Mouse (Mus musculus): Measurements from ENCODE around the gene Klf3. TPM values are rescaled to one million over a fixed set of nuclear protein-coding genes. Genes with fewer than 3 reads are reported as not detected.

Klf3 gene
- polyA plus RNA-seq, 1 experiment from 2014 or later: 66.9 TPM

- no peak overlapping the region for H3K27ac ChIP-seq (ENCODE audit: poor library complexity, severe bottlenecking)
- no peaks in the 10 kb centered on the region for H3K27me3 ChIP-seq (replicated peaks)
- 94% methylated on average over 10 of the region's 10 CpGs for WGBS
- H3K4me3 ChIP-seq: no peak overlapping the region
- H3K9ac ChIP-seq: no peak overlapping the region
- H3K4me2 ChIP-seq: no peak overlapping the region
- H3K9me3 ChIP-seq (replicated peaks): no peaks in the 10 kb centered on the region
- H3K4me1 ChIP-seq (replicated peaks): peaks cover 25% of the 10 kb centered on the region
- H3K36me3 ChIP-seq: peaks cover 89% of the 10 kb centered on the region
- ATAC-seq (ENCODE audit: insufficient number of reproducible peaks, low FRiP score): no peak
These were observed 16.9 kb downstream of the Klf3 start for GRCm38 (mm10) chr5:64820138-64820537.

DNA sequence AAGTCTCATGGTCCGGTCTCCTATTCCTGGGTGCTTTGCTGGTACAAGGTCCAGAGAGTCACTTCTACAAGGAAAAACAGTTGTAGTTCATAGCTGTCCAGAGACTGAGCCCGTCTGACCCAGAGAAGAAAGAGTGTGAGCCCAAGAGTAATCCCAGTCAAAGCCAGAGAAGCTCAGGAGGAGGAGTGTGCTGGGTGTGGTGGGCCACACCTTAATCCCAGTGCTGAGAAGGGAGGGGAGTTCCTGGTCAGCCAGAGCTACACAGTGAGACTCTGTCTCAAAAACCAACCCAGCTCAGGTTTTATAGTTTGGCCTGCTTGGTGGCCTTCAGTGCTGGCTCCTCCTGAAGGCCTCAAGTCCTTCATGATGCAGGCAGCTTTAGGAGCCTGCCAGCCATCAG is 18.1 kb downstream of the Klf3 start:
- WGBS: 86% methylated on average over 2 of the region's 2 CpGs
- Histone ChIP-seq H3K4me3 (no peak overlapping the region), H3K36me3 (peaks cover 89% of the 10 kb centered on the region), H3K4me2 (no peak overlapping the region), H3K9me3 (replicated peaks) (no peaks in the 10 kb centered on the region), H3K27me3 (replicated peaks) (no peaks in the 10 kb centered on the region), H3K9ac (no peak overlapping the region), H3K4me1 (replicated peaks) (peaks cover 13% of the 10 kb centered on the region), H3K27ac (ENCODE audit: poor library complexity, severe bottlenecking) (no peak overlapping the region)
- ATAC-seq (ENCODE audit: insufficient number of reproducible peaks, low FRiP score): no peak

- peaks cover 7% of the 10 kb centered on the region for H3K4me1 ChIP-seq (replicated peaks)
- peaks cover 91% of the 10 kb centered on the region for H3K36me3 ChIP-seq
- no peak overlapping the region for H3K4me2 ChIP-seq
- no peaks in the 10 kb centered on the region for H3K9me3 ChIP-seq (replicated peaks)
- WGBS: 93% methylated on average over 24 of the region's 24 CpGs
- no peak overlapping the region for H3K27ac ChIP-seq (ENCODE audit: poor library complexity, severe bottlenecking)
- H3K9ac ChIP-seq: no peak overlapping the region
- no peaks in the 10 kb centered on the region for H3K27me3 ChIP-seq (replicated peaks)
- H3K4me3 ChIP-seq: no peak overlapping the region
- no peak for ATAC-seq (ENCODE audit: insufficient number of reproducible peaks, low FRiP score)
These were observed 18.8 kb downstream of the Klf3 start for GRCm38 (mm10) chr5:64821964-64822363.

- Histone ChIP-seq H3K4me3 (no peak overlapping the region), H3K27ac (ENCODE audit: poor library complexity, severe bottlenecking) (no peak overlapping the region), H3K4me2 (no peak overlapping the region), H3K36me3 (peaks cover 93% of the 10 kb centered on the region), H3K9ac (no peak overlapping the region), H3K27me3 (replicated peaks) (no peaks in the 10 kb centered on the region), H3K4me1 (replicated peaks) (0 out of 2 replicates have a peak, but pooled peaks cover 2% of the 10 kb centered on the region), H3K9me3 (replicated peaks) (no peaks in the 10 kb centered on the region)
- ATAC-seq (ENCODE audit: insufficient number of reproducible peaks, low FRiP score): no peak
- 97% methylated on average over 11 of the region's 11 CpGs for WGBS
These were observed 20.2 kb downstream of the Klf3 start for GRCm38 (mm10) chr5:64823431-64823830.

DNA sequence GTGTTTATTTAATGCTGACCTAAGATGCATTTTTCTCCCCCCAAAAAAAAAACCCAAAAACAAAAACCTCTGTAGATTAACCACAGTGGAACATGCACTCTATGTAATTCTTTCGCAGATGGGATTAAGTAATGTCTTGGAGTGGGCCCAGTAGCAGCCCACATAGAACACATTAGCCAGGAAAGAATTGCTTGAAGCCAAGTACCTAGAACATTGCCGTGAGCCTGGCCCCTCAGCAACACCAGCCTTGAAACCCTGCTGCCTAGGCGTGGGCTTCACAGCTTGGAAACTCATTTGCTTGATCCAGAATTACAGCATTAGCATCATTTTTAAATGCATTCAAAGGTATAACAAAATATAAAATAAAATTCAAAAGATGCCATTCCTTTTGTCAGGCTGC is 21.6 kb downstream of the Klf3 start:
- Histone ChIP-seq H3K9ac (no peak overlapping the region), H3K27ac (ENCODE audit: poor library complexity, severe bottlenecking) (no peak overlapping the region), H3K4me3 (no peak overlapping the region), H3K9me3 (replicated peaks) (no peaks in the 10 kb centered on the region), H3K36me3 (peaks cover 95% of the 10 kb centered on the region), H3K4me2 (no peak overlapping the region), H3K4me1 (replicated peaks) (no peaks in the 10 kb centered on the region), H3K27me3 (replicated peaks) (no peaks in the 10 kb centered on the region)
- WGBS: 94% methylated on average over 3 of the region's 3 CpGs
- ATAC-seq (ENCODE audit: insufficient number of reproducible peaks, low FRiP score): no peak

DNA sequence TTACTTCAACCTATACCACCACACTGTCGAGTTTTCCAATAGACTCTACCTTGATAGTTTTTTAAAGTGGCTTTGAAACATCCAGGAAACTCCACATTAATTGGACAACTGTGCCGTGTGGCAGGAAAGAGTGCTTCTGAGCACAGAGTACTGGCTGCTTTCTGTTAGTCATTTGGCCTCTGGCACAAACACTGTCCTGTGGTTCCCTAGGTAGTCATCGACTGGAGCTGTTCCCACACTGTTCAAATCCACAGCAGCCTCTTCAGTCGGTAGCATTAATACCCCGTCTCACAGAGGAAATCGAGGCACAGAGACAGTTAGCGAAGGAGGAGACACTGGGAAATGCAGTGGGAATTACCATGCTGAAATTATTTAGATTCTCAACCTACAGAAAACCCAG is 22.3 kb downstream of the Klf3 start:
- H3K9ac ChIP-seq: no peak overlapping the region
- no peak overlapping the region for H3K4me3 ChIP-seq
- H3K27ac ChIP-seq (ENCODE audit: poor library complexity, severe bottlenecking): no peak overlapping the region
- H3K4me2 ChIP-seq: no peak overlapping the region
- H3K4me1 ChIP-seq (replicated peaks): no peaks in the 10 kb centered on the region
- H3K36me3 ChIP-seq: peaks cover 95% of the 10 kb centered on the region
- H3K27me3 ChIP-seq (replicated peaks): no peaks in the 10 kb centered on the region
- ATAC-seq (ENCODE audit: insufficient number of reproducible peaks, low FRiP score): no peak
- H3K9me3 ChIP-seq (replicated peaks): no peaks in the 10 kb centered on the region
- 90% methylated on average over 7 of the region's 7 CpGs for WGBS

GRCm38 (mm10) chr5:64827151-64827550 is 24.0 kb downstream of the Klf3 start:
- Histone ChIP-seq H3K4me2 (no peak overlapping the region), H3K27me3 (replicated peaks) (no peaks in the 10 kb centered on the region), H3K27ac (ENCODE audit: poor library complexity, severe bottlenecking) (no peak overlapping the region), H3K4me3 (no peak overlapping the region), H3K9me3 (replicated peaks) (no peaks in the 10 kb centered on the region), H3K9ac (no peak overlapping the region), H3K4me1 (replicated peaks) (no peaks in the 10 kb centered on the region), H3K36me3 (peaks cover 90% of the 10 kb centered on the region)
- ATAC-seq (ENCODE audit: insufficient number of reproducible peaks, low FRiP score): no peak
- 93% methylated on average over 12 of the region's 12 CpGs for WGBS

DNA sequence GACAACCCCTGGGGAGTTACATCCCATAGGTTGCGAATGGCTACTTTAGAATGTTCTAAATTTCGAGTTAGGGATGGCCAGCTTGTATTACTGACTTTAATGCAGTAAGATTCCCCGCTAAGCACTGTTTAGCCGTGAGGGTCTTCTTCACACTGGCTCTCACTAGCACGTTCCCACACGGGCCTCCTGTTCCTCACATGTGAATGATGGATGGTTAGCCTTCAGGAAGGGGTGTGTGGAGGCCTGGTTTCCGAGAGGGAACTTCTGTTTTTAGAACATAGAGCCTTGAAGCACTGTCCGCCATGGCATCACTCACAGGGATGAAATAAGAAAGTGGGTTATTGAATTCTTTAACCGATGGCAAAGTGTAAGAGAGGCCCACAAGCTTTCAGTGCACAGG is 25.1 kb downstream of the Klf3 start:
- Histone ChIP-seq H3K4me2 (no peak overlapping the region), H3K9ac (no peak overlapping the region), H3K27me3 (replicated peaks) (no peaks in the 10 kb centered on the region), H3K4me1 (replicated peaks) (no peaks in the 10 kb centered on the region), H3K4me3 (no peak overlapping the region), H3K9me3 (replicated peaks) (0 out of 2 replicates have a peak, but pooled peaks cover 3% of the 10 kb centered on the region), H3K27ac (ENCODE audit: poor library complexity, severe bottlenecking) (no peak overlapping the region), H3K36me3 (peaks cover 84% of the 10 kb centered on the region)
- WGBS: 87% methylated on average over 9 of the region's 9 CpGs
- no peak for ATAC-seq (ENCODE audit: insufficient number of reproducible peaks, low FRiP score)

- H3K9ac ChIP-seq: no peak overlapping the region
- H3K27me3 ChIP-seq (replicated peaks): no peaks in the 10 kb centered on the region
- H3K4me1 ChIP-seq (replicated peaks): no peaks in the 10 kb centered on the region
- no peak overlapping the region for H3K4me3 ChIP-seq
- 95% methylated on average over 10 of the region's 10 CpGs for WGBS
- peaks cover 7% of the 10 kb centered on the region; the same call in 1 of the 2 replicates for H3K9me3 ChIP-seq (replicated peaks)
- H3K27ac ChIP-seq (ENCODE audit: poor library complexity, severe bottlenecking): no peak overlapping the region
- ATAC-seq (ENCODE audit: insufficient number of reproducible peaks, low FRiP score): no peak
- H3K4me2 ChIP-seq: no peak overlapping the region
- H3K36me3 ChIP-seq: peaks cover 78% of the 10 kb centered on the region
These were observed 26.4 kb downstream of the Klf3 start for GRCm38 (mm10) chr5:64829606-64830005.

DNA sequence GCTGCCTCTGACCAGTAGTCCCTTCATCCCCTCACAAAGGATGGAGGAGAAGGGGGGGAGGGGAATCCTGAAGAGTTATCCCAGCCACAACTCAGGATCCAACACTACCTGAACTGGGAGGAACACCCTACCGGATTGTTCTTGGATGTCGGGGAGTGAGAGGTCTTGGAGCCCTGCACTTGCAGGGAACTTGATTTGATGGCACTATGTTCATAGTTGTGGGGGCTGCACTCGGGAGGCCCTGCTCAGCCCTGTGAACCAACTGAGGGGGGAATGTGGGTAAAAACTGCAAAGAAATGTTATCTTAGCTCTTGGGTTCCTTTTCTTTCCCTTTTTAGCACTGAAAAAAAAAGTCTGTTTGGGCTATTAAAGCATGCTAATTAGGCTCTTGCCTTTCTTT is 27.6 kb downstream of the Klf3 start:
- Histone ChIP-seq H3K4me3 (no peak overlapping the region), H3K4me1 (replicated peaks) (no peaks in the 10 kb centered on the region), H3K27ac (ENCODE audit: poor library complexity, severe bottlenecking) (no peak overlapping the region), H3K4me2 (no peak overlapping the region), H3K36me3 (peaks cover 67% of the 10 kb centered on the region), H3K9me3 (replicated peaks) (peaks cover 7% of the 10 kb centered on the region; the same call in 1 of the 2 replicates), H3K9ac (no peak overlapping the region), H3K27me3 (replicated peaks) (no peaks in the 10 kb centered on the region)
- ATAC-seq (ENCODE audit: insufficient number of reproducible peaks, low FRiP score): no peak
- WGBS: 84% methylated on average over 3 of the region's 3 CpGs

- no peak overlapping the region for H3K9ac ChIP-seq
- no peaks in the 10 kb centered on the region for H3K4me1 ChIP-seq (replicated peaks)
- no peaks in the 10 kb centered on the region for H3K27me3 ChIP-seq (replicated peaks)
- no peak overlapping the region for H3K4me3 ChIP-seq
- H3K36me3 ChIP-seq: peaks cover 43% of the 10 kb centered on the region
- H3K9me3 ChIP-seq (replicated peaks): peaks cover 7% of the 10 kb centered on the region; the same call in 1 of the 2 replicates
- no peak overlapping the region for H3K4me2 ChIP-seq
- no peak for ATAC-seq (ENCODE audit: insufficient number of reproducible peaks, low FRiP score)
- peak overlapping the region; percentile 3; the same call in 1 of the 2 replicates for H3K27ac ChIP-seq (ENCODE audit: poor library complexity, severe bottlenecking)
These were observed 30.2 kb downstream of the Klf3 start for GRCm38 (mm10) chr5:64833410-64833809.

GRCm38 (mm10) chr5:64834213-64834612 is 31.0 kb downstream of the Klf3 start:
- Histone ChIP-seq H3K36me3 (peaks cover 35% of the 10 kb centered on the region), H3K4me1 (replicated peaks) (peaks cover 5% of the 10 kb centered on the region), H3K27ac (ENCODE audit: poor library complexity, severe bottlenecking) (no peak overlapping the region), H3K9me3 (replicated peaks) (peaks cover 7% of the 10 kb centered on the region; the same call in 1 of the 2 replicates), H3K27me3 (replicated peaks) (no peaks in the 10 kb centered on the region), H3K4me3 (no peak overlapping the region), H3K4me2 (no peak overlapping the region), H3K9ac (no peak overlapping the region)
- ATAC-seq (ENCODE audit: insufficient number of reproducible peaks, low FRiP score): no peak
- WGBS: 52% methylated on average over 1 of the region's 1 CpGs
